22 mouse cellular contexts compared by ENCODE assay signal in the genomic region with DNA sequence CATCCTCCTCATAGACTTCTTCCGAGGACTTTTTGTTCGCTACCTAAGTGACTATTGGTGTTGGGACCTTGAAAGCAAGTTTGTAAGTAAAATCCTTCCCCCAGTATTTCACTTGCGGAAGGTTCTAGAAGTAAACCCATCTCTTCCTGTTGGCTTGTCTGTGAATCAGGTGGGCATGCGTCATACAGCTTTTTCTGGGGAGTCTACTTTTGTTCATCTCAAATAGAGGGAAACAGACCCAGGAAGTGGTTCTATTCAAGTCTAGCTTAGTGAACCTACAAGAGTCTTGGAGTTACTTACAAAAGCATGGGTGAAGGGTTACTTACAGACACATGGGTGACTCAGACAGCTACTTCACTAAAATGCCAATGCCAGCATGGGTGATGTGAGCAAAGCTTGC. TPM values are rescaled to one million over a fixed set of nuclear protein-coding genes. Genes with fewer than 3 reads are reported as not detected.
A peak's percentile ranks its signal among the peaks of the same experiment; 100 is the strongest.
DNase-seq lines count a peak whose midpoint lies in the region; ATAC-seq lines count a peak whose summit lies in the region.
"Had no signal": no experiment of that assay in that cellular context is flagged by ENCODE, and none has a peak within 500 bp of the region (broad histone marks: within the 10 kb centered on the region; RNA-seq: fewer than 3 reads in every experiment).

No protein-coding gene starts in this region.

- no peak overlapping the region for H3K9ac ChIP-seq in kidney, embryonic 16.5 days (replicated peaks; ENCODE audit: low read length)
- H3K9ac ChIP-seq in liver, embryonic 12.5 days, result no peak overlapping the region
- H3K9ac ChIP-seq: embryonic facial prominence, embryonic 15.5 days; heart, embryonic 15.5 days; hindbrain, embryonic 13.5 days had no signal

- peak; percentile 95 for ATAC-seq in activated CD4-positive, CD25-positive, alpha-beta regulatory T cell, adult 4 months
- peak; percentile 30; the same call in 1 of the 2 replicates for ATAC-seq in neutrophil, adult 5-6 weeks (ENCODE audit: extremely low read depth, insufficient number of reproducible peaks, low FRiP score, poor library complexity, severe bottlenecking)
- ATAC-seq in kidney, embryonic 16.5 days (ENCODE audit: low FRiP score, low TSS enrichment), result no peak
- ATAC-seq in liver, embryonic 12.5 days, result no peak
- ATAC-seq: forebrain, embryonic 14.5 days; hindbrain, postnatal 0 days had no signal

- no peak overlapping the region for H3K4me3 ChIP-seq in kidney, embryonic 16.5 days (ENCODE audit: low read length)
- H3K4me3 ChIP-seq in liver, embryonic 12.5 days, result no peak overlapping the region
- H3K4me3 ChIP-seq: embryonic facial prominence, embryonic 15.5 days; erythroblast, embryonic 14.5 days; forebrain, embryonic 10.5 days; heart, embryonic 10.5 days; heart, embryonic 15.5 days; hindbrain, embryonic 13.5 days had no signal

- H3K4me1 ChIP-seq in kidney, embryonic 16.5 days (ENCODE audit: insufficient read depth, low read length), result no peaks in the 10 kb centered on the region
- no peaks in the 10 kb centered on the region for H3K4me1 ChIP-seq in liver, embryonic 12.5 days
- H3K4me1 ChIP-seq: forebrain, embryonic 10.5 days; heart, embryonic 10.5 days; heart, embryonic 15.5 days; hindbrain, embryonic 13.5 days had no signal

- H3K27me3 ChIP-seq in kidney, embryonic 16.5 days (ENCODE audit: insufficient read depth, low read length), result no peaks in the 10 kb centered on the region
- H3K27me3 ChIP-seq in liver, embryonic 12.5 days (replicated peaks), result no peaks in the 10 kb centered on the region
- H3K27me3 ChIP-seq: embryonic facial prominence, embryonic 15.5 days; heart, embryonic 15.5 days; hindbrain, embryonic 13.5 days had no signal

- DNase-seq in CD4-positive helper T cell, adult 2 months (ENCODE audit: low read depth, low spot score), result peak; percentile 81
- peak; percentile 76 for DNase-seq in CD4-positive, CD25-positive, alpha-beta regulatory T cell, adult 2 months (ENCODE audit: low read depth, low spot score)
- DNase-seq: adrenal gland, postnatal 10 days; cerebellum, adult 11 months; cerebellum, adult 8-10 months; cerebellum, postnatal 14 days; embryo, embryonic 11 days; heart, adult 18-20 months; heart, postnatal 14 days had no signal

- H3K4me2 ChIP-seq in kidney, embryonic 16.5 days (replicated peaks; ENCODE audit: low read depth, low read length), result no peak overlapping the region
- H3K4me2 ChIP-seq in liver, embryonic 12.5 days, result no peak overlapping the region
- H3K4me2 ChIP-seq: embryonic facial prominence, embryonic 15.5 days; heart, embryonic 15.5 days; hindbrain, embryonic 13.5 days had no signal

- no peak overlapping the region for H3K27ac ChIP-seq in kidney, embryonic 16.5 days (ENCODE audit: low read length)
- H3K27ac ChIP-seq in liver, embryonic 12.5 days, result no peak overlapping the region
- H3K27ac ChIP-seq: embryonic facial prominence, embryonic 15.5 days; forebrain, embryonic 10.5 days; heart, embryonic 10.5 days; heart, embryonic 15.5 days; hindbrain, embryonic 13.5 days; hindbrain, postnatal 0 days had no signal

- no peaks in the 10 kb centered on the region for H3K36me3 ChIP-seq in kidney, embryonic 16.5 days (ENCODE audit: insufficient read depth, low read length)
- no peaks in the 10 kb centered on the region for H3K36me3 ChIP-seq in liver, embryonic 12.5 days
- H3K36me3 ChIP-seq: embryonic facial prominence, embryonic 15.5 days; forebrain, embryonic 10.5 days; heart, embryonic 10.5 days; heart, embryonic 15.5 days; hindbrain, embryonic 13.5 days had no signal

- 95% methylated on average over 4 of the region's 4 CpGs for WGBS in kidney, embryonic 16.5 days
- WGBS in liver, embryonic 12.5 days (ENCODE audit: insufficient replicate concordance), result 84% methylated on average over 4 of the region's 4 CpGs

- H3K9me3 ChIP-seq in kidney, embryonic 16.5 days (ENCODE audit: low read length), result no peaks in the 10 kb centered on the region
- no peaks in the 10 kb centered on the region for H3K9me3 ChIP-seq in liver, embryonic 12.5 days (replicated peaks)
- H3K9me3 ChIP-seq: embryonic facial prominence, embryonic 15.5 days; forebrain, embryonic 10.5 days; heart, embryonic 10.5 days; heart, embryonic 15.5 days; hindbrain, embryonic 13.5 days had no signal

RNA-seq across cellular contexts. Expression of a gene that starts 21.9 kb away (rescaled TPM):
- 10 to 100 TPM; 28.6 to 36.1 TPM for polyA plus RNA-seq in activated CD4-positive, CD25-positive, alpha-beta regulatory T cell, adult 4 months (2017; shearing (Covaris generic))
- total RNA-seq in neutrophil, adult 5-6 weeks (2017), result 49.9 and 57.6 TPM in 2 replicates
- polyA plus RNA-seq in kidney, embryonic 16.5 days (2015; fragmentation: Nextera tagmentation; extraction: Ambion mirVana), result 30.9 and 31.7 TPM in 2 replicates
- polyA plus RNA-seq in liver, embryonic 12.5 days (2016; fragmentation: Nextera tagmentation; extraction: Ambion mirVana), result 7.6 and 7.9 TPM in 2 replicates

RNA-seq across cellular contexts. Expression of a gene that starts 25.2 kb away (rescaled TPM):
- under 1 TPM; 0.46 to 0.97 TPM for polyA plus RNA-seq in activated CD4-positive, CD25-positive, alpha-beta regulatory T cell, adult 4 months (2017; shearing (Covaris generic))
- 0.35 TPM in 1 of 2 replicates, not detected in the other for total RNA-seq in neutrophil, adult 5-6 weeks (2017)
- polyA plus RNA-seq in kidney, embryonic 16.5 days (2015; fragmentation: Nextera tagmentation; extraction: Ambion mirVana), result 1.4 and 2.3 TPM in 2 replicates
- 0.23 and 0.46 TPM in 2 replicates for polyA plus RNA-seq in liver, embryonic 12.5 days (2016; fragmentation: Nextera tagmentation; extraction: Ambion mirVana)
- total RNA-seq: gastrocnemius, adult 8-10 months had no signal
- polyA plus RNA-seq: erythroblast, embryonic 14.5 days had no signal

Comparison
In these comparisons a context has a peak if more than half of its experiments do, and no peak if none do; other contexts are left out.
1. ATAC-seq: peak in activated CD4-positive, CD25-positive, alpha-beta regulatory T cell, adult 4 months (single experiment) and neutrophil, adult 5-6 weeks (single experiment); none in kidney, embryonic 16.5 days (single experiment) and liver, embryonic 12.5 days (single experiment).